Mouse (Mus musculus) kidney, adult 2 months (tissue): ENCODE measurements around the gene Abl1.

Experiments
- CTCF ChIP-seq: fragments of 200-500 bp; conservative IDR thresholded peaks from 2 replicates; pipeline ENCODE4 v1.5.1; 2011; ENCODE audit warnings: low read depth, mild to moderate bottlenecking, control low read depth, low read length, moderate library complexity, mixed read lengths; ENCODE audit not compliant: insufficient read depth, insufficient read length
- POLR2A ChIP-seq: fragments of 200-500 bp; IDR thresholded peaks from one replicate; pipeline ENCODE4 v1.6.1; 2011; ENCODE audit warnings: low read depth, low read length, control low read depth

DNA sequence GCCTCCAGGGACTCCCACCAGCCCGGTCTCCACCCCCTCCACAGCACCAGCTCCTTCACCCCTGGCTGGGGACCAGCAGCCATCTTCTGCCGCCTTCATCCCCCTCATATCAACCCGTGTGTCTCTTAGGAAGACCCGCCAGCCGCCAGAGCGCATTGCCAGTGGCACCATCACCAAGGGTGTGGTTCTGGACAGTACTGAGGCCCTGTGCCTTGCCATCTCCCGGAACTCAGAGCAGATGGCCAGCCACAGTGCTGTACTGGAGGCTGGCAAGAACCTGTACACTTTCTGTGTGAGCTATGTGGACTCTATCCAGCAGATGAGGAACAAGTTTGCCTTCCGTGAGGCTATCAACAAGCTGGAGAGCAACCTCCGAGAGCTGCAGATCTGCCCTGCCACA lies 113.2 kb downstream of the Abl1 start:
- TF ChIP-seq CTCF (no peak), POLR2A (no peak)
